Mouse (Mus musculus) erythroblast, adult 5-6 weeks (primary cell): ENCODE measurements around the gene Fam129c. TPM values are rescaled to one million over a fixed set of nuclear protein-coding genes. Genes with fewer than 3 reads are reported as not detected.

Source experiments
- ATAC-seq: replicated peaks from 2 replicates; pipeline ENCODE4 v1.8.0; 2016; ENCODE audit warnings: moderate number of reproducible peaks, mild to moderate bottlenecking, moderate TSS enrichment, inconsistent platforms; ENCODE audit not compliant: poor library complexity, low FRiP score, severe bottlenecking
- total RNA-seq, 2 experiments: library from RNA; stranded (forward) in 1 of 2; stranded (reverse) in 1 of 2; fragments of 150-400 nt in 1 of 2; fragments of 200-764, 138-1000 nt in 1 of 2; gene quantifications; 2 replicates each; pipeline versions ENCODE4 v1.2.3 to v1.2.4; 2015 to 2017; ENCODE audit warnings: low replicate concordance in 2 of 2

The Fam129c gene
- total RNA-seq, 2 experiments from 2014 or later = not detected

- ATAC-seq = no peak
Measured at GRCm38 (mm10) chr8:71637149-71638095, 40.0 kb downstream of the Fam129c start.

GRCm38 (mm10) chr8:71638321-71638720 lies 40.9 kb downstream of the Fam129c start:
- no peak for ATAC-seq

DNA sequence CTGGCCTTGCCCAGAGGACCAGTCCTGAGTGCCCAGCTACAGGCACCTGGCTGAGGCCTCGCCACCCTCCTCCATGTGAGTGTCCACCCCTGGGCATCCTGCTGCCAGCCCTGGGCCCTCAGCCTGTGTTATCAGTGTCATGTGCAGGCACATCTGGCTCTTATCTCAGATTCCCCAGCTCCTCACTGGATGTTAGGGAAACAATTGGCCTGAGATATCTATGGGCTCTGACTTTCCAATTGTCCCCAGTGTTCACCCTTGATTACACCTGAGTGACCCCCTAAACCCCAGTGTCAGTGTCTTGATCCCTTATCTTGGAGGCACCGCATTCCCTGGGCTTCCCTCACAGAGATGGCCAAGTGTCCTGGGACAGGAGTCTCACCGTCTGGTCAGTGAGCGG lies 41.9 kb downstream of the Fam129c start:
- ATAC-seq = no peak

DNA sequence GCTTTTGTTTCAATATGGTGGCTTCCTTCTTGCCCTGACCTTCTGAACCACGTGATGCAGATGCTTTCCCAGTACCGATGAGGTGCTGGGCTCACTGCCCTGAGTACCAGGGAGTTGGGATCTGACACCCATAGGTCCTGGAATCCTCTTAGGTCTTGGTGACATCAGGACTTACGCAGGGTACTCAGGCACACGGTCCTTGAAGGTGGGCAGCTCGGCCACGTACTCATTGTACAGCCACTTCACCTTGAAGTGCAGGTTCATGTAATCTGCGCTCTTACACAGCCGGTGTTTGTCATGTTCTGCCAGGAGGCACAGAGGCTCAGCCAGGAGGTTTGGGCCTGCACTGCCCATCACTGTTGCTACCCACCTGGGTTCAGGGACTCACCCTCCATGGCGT lies 48.1 kb downstream of the Fam129c start:
- ATAC-seq = no peak

GRCm38 (mm10) chr8:71654600-71654999 lies 57.2 kb downstream of the Fam129c start:
- ATAC-seq = peak; percentile 33; the same call in 1 of the 2 replicates

Other genes starting within 250 kb of the Fam129c start
- 35.2 and 37.4 TPM in 2 replicates for gene Use1, start 230.8 kb upstream of the Fam129c start, total RNA-seq (2015; ENCODE audit: low replicate concordance)
- gene Use1, start 230.8 kb upstream of the Fam129c start, total RNA-seq (2017; ENCODE audit: low replicate concordance) = 34.8 and 38.3 TPM in 2 replicates
- gene Ocel1, start 226.3 kb upstream of the Fam129c start, total RNA-seq (2015; ENCODE audit: low replicate concordance) = 2.1 and 4.0 TPM in 2 replicates
- gene Ocel1, start 226.3 kb upstream of the Fam129c start, total RNA-seq (2017; ENCODE audit: low replicate concordance) = 2.6 and 3.2 TPM in 2 replicates
- 1.7 and 6.9 TPM in 2 replicates for gene Nr2f6, start 215.7 kb upstream of the Fam129c start, total RNA-seq (2015; ENCODE audit: low replicate concordance)
- 0.42 and 0.94 TPM in 2 replicates for gene Nr2f6, start 215.7 kb upstream of the Fam129c start, total RNA-seq (2017; ENCODE audit: low replicate concordance)
- not detected in 2 replicates for gene Ushbp1, start 201.8 kb upstream of the Fam129c start, total RNA-seq (2015; ENCODE audit: low replicate concordance)
- not detected in 2 replicates for gene Ushbp1, start 201.8 kb upstream of the Fam129c start, total RNA-seq (2017; ENCODE audit: low replicate concordance)
- 31.9 and 60.8 TPM in 2 replicates for gene Babam1, start 200.8 kb upstream of the Fam129c start, total RNA-seq (2015; ENCODE audit: low replicate concordance)
- 29.0 and 35.2 TPM in 2 replicates for gene Babam1, start 200.8 kb upstream of the Fam129c start, total RNA-seq (2017; ENCODE audit: low replicate concordance)
- 8.2 and 10.8 TPM in 2 replicates for gene Ankle1, start 191.6 kb upstream of the Fam129c start, total RNA-seq (2015; ENCODE audit: low replicate concordance)
- 35.5 and 44.7 TPM in 2 replicates for gene Ankle1, start 191.6 kb upstream of the Fam129c start, total RNA-seq (2017; ENCODE audit: low replicate concordance)
- gene Abhd8, start 134.0 kb upstream of the Fam129c start, total RNA-seq (2015; ENCODE audit: low replicate concordance) = 0.58 and 0.63 TPM in 2 replicates
- gene Abhd8, start 134.0 kb upstream of the Fam129c start, total RNA-seq (2017; ENCODE audit: low replicate concordance) = 2.2 and 3.5 TPM in 2 replicates
- gene Mrpl34, start 132.7 kb upstream of the Fam129c start, total RNA-seq (2015; ENCODE audit: low replicate concordance) = 1.9 and 20.9 TPM in 2 replicates
- 6.0 and 12.1 TPM in 2 replicates for gene Mrpl34, start 132.7 kb upstream of the Fam129c start, total RNA-seq (2017; ENCODE audit: low replicate concordance)
- gene Dda1, start 128.4 kb upstream of the Fam129c start, total RNA-seq (2015; ENCODE audit: low replicate concordance) = 7.7 and 15.0 TPM in 2 replicates
- 5.7 and 7.9 TPM in 2 replicates for gene Dda1, start 128.4 kb upstream of the Fam129c start, total RNA-seq (2017; ENCODE audit: low replicate concordance)
- 0.21 TPM in 1 of 2 replicates, not detected in the other for gene Ano8, start 111.7 kb upstream of the Fam129c start, total RNA-seq (2015; ENCODE audit: low replicate concordance)
- 0.14 TPM in 1 of 2 replicates, not detected in the other for gene Ano8, start 111.7 kb upstream of the Fam129c start, total RNA-seq (2017; ENCODE audit: low replicate concordance)
- 0.58 and 3.1 TPM in 2 replicates for gene Gtpbp3, start 109.5 kb upstream of the Fam129c start, total RNA-seq (2015; ENCODE audit: low replicate concordance)
- gene Gtpbp3, start 109.5 kb upstream of the Fam129c start, total RNA-seq (2017; ENCODE audit: low replicate concordance) = 1.7 and 3.9 TPM in 2 replicates
- 0.84 TPM in 1 of 2 replicates, not detected in the other for gene Plvap, start 85.9 kb upstream of the Fam129c start, total RNA-seq (2015; ENCODE audit: low replicate concordance)
- gene Plvap, start 85.9 kb upstream of the Fam129c start, total RNA-seq (2017; ENCODE audit: low replicate concordance) = 0.26 TPM in 1 of 2 replicates, not detected in the other
- not detected in 2 replicates for gene Ccdc194, start 71.9 kb upstream of the Fam129c start, total RNA-seq (2015; ENCODE audit: low replicate concordance)
- gene Ccdc194, start 71.9 kb upstream of the Fam129c start, total RNA-seq (2017; ENCODE audit: low replicate concordance) = not detected in 2 replicates
- 5.6 and 7.7 TPM in 2 replicates for gene Bst2, start 60.2 kb upstream of the Fam129c start, total RNA-seq (2015; ENCODE audit: low replicate concordance)
- 8.2 and 10.1 TPM in 2 replicates for gene Bst2, start 60.2 kb upstream of the Fam129c start, total RNA-seq (2017; ENCODE audit: low replicate concordance)
- 11.3 and 18.6 TPM in 2 replicates for gene Mvb12a, start 54.7 kb upstream of the Fam129c start, total RNA-seq (2015; ENCODE audit: low replicate concordance)
- gene Mvb12a, start 54.7 kb upstream of the Fam129c start, total RNA-seq (2017; ENCODE audit: low replicate concordance) = 5.0 and 9.1 TPM in 2 replicates
- not detected in 2 replicates for gene Tmem221, start 38.8 kb upstream of the Fam129c start, total RNA-seq (2015; ENCODE audit: low replicate concordance)
- gene Tmem221, start 38.8 kb upstream of the Fam129c start, total RNA-seq (2017; ENCODE audit: low replicate concordance) = not detected in 2 replicates
- gene Nxnl1, start 31.0 kb upstream of the Fam129c start, total RNA-seq (2015; ENCODE audit: low replicate concordance) = not detected in 2 replicates
- not detected in 2 replicates for gene Nxnl1, start 31.0 kb upstream of the Fam129c start, total RNA-seq (2017; ENCODE audit: low replicate concordance)
- gene Slc27a1, start 28.8 kb upstream of the Fam129c start, total RNA-seq (2015; ENCODE audit: low replicate concordance) = 0.42 and 1.2 TPM in 2 replicates
- gene Slc27a1, start 28.8 kb upstream of the Fam129c start, total RNA-seq (2017; ENCODE audit: low replicate concordance) = 0.51 TPM in 1 of 2 replicates, not detected in the other
- 24.0 and 27.4 TPM in 2 replicates for gene Pgls, start 5.5 kb upstream of the Fam129c start, total RNA-seq (2015; ENCODE audit: low replicate concordance)
- gene Pgls, start 5.5 kb upstream of the Fam129c start, total RNA-seq (2017; ENCODE audit: low replicate concordance) = 13.5 and 23.2 TPM in 2 replicates
- gene Colgalt1, start 13.3 kb downstream of the Fam129c start, total RNA-seq (2015; ENCODE audit: low replicate concordance) = 9.8 and 19.9 TPM in 2 replicates
- 9.6 and 10.8 TPM in 2 replicates for gene Colgalt1, start 13.3 kb downstream of the Fam129c start, total RNA-seq (2017; ENCODE audit: low replicate concordance)
- gene Unc13a, start 74.1 kb downstream of the Fam129c start, total RNA-seq (2015; ENCODE audit: low replicate concordance) = not detected in 2 replicates
- 0.17 and 2.4 TPM in 2 replicates for gene Unc13a, start 74.1 kb downstream of the Fam129c start, total RNA-seq (2017; ENCODE audit: low replicate concordance)
- gene Jak3, start 78.6 kb downstream of the Fam129c start, total RNA-seq (2015; ENCODE audit: low replicate concordance) = 1.2 and 1.9 TPM in 2 replicates
- 0.43 and 1.4 TPM in 2 replicates for gene Jak3, start 78.6 kb downstream of the Fam129c start, total RNA-seq (2017; ENCODE audit: low replicate concordance)
- 8.5 TPM in 1 of 2 replicates, not detected in the other for gene Insl3, start 91.6 kb downstream of the Fam129c start, total RNA-seq (2015; ENCODE audit: low replicate concordance)
- not detected in 2 replicates for gene Insl3, start 91.6 kb downstream of the Fam129c start, total RNA-seq (2017; ENCODE audit: low replicate concordance)
- gene B3gnt3, start 104.1 kb downstream of the Fam129c start, total RNA-seq (2015; ENCODE audit: low replicate concordance) = 6.1 and 16.5 TPM in 2 replicates
- gene B3gnt3, start 104.1 kb downstream of the Fam129c start, total RNA-seq (2017; ENCODE audit: low replicate concordance) = 11.2 and 12.9 TPM in 2 replicates
- 20.2 and 26.5 TPM in 2 replicates for gene Fcho1, start 128.1 kb downstream of the Fam129c start, total RNA-seq (2015; ENCODE audit: low replicate concordance)
- 44.8 and 52.8 TPM in 2 replicates for gene Fcho1, start 128.1 kb downstream of the Fam129c start, total RNA-seq (2017; ENCODE audit: low replicate concordance)